Mouse (Mus musculus) Patski (cell line): ENCODE data around the gene Os9. TPM values are rescaled to one million over a fixed set of nuclear protein-coding genes. Genes with fewer than 3 reads are reported as not detected.

Source experiments
- ATAC-seq: fragments of 100-300 bp; one replicate; pipeline ENCODE4 v1.8.0; 2021
- CTCF ChIA-PET: fragments of 350-600 bp; sonication (Branson Sonifier 250); formaldehyde crosslinking; loops from one replicate; lab custom pipeline; 2022; ENCODE audit warnings: inconsistent platforms; lab: Charles Lee
- POLR2A ChIA-PET: fragments of 350-600 bp; sonication (Branson Sonifier 250); formaldehyde crosslinking; loops from one replicate; lab custom pipeline; 2022; ENCODE audit warnings: antibody characterized with exemption, inconsistent platforms; lab: Charles Lee
- DNase-seq: peaks from one replicate; pipeline ENCODE4 v3.0.0-alpha.2; 2011; ENCODE audit warnings: low read depth, low spot score
- H3K27me3 ChIP-seq: fragments of 371-371 bp; one replicate; pipeline ENCODE4 v1.5.1; 2021
- CTCF ChIP-seq: fragments of 100-300 bp; IDR thresholded peaks from one replicate; pipeline ENCODE4 v1.5.1; 2021
- in situ Hi-C: fragments of 300-500 bp; cut with MboI; formaldehyde crosslinking; loops from 3 replicates; pipeline ENCODE4 v1.11.1; 2018; ENCODE audit warnings: low pct_unique_long_range_greater_than_20kb, mixed read lengths
- polyA plus RNA-seq: library from polyadenylated mRNA; unstranded; gene quantifications from one replicate; pipeline ENCODE4 v1.2.3, GENCODE M21; 2021

Gene Os9
- polyA plus RNA-seq, 1 experiment from 2014 or later = 173 TPM

DNA sequence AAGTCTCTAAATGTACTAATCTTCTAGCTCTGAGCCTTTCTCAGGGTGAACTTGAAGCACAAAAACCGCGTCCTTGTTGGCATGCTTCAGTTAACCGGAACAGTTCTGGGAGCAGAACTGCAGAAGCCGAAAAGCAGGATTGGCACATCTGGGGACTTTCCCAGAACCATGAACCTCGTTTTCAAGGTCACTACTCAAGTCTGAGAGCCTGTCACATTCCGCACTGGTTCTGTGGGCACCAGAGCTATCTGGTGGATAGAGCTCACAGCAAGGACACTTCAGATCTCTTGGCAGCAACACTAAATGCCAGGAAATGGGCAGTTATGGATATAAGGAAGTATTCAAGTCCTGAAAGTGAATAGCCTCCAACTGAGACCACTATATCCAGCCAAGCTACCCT lies 26.2 kb upstream of the Os9 start:
- CTCF ChIA-PET = interaction anchor here (1.0 to 3.4 kb wide), 4 partner anchors 13 to 24 kb away, joined by 3 to 13 read pairs (median 6); partner anchors contain the start of gene B4galnt1
- no peak for DNase-seq
- in situ Hi-C loops = no loop called here

DNA sequence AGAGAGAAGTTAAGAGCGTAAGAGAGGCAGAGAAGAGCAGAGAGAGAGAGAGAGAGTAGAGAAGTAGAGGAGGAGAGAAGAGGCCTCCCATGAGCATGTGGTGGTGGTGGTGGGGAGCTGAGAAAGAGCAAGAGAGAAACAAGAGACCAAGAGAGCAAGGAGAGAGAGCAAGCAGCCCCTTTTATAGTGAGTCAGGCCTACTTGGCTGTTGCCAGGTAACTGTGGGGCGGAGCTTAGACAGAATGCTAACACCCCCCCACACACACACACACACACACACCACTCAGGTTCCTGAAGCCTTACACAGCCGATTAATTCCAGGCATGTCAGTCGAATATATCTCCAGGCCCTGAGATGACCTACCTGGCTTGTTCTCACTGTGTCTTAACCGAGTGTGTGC lies 24.4 kb upstream of the Os9 start:
- TF ChIP-seq CTCF = no peak
- DNase-seq = no peak
- no peaks in the 10 kb centered on the region for H3K27me3 ChIP-seq
- CTCF ChIA-PET = interaction anchor here (0.9 to 3.4 kb wide), 5 partner anchors 10 to 22 kb away, joined by 3 to 13 read pairs (median 6); partner anchors contain the start of gene B4galnt1
- POLR2A ChIA-PET = interaction anchor here (0.7 kb wide), 1 partner anchor 82 kb away, joined by 3 read pairs; the partner anchor contains the start of gene Cdk4
- in situ Hi-C loops = no loop called here
- no peak for ATAC-seq

More for the DNA sequence above, 26.2 kb upstream of the Os9 start:
- peak; percentile 35 for ATAC-seq
- no peaks in the 10 kb centered on the region for H3K27me3 ChIP-seq
- no peak for TF ChIP-seq CTCF
- POLR2A ChIA-PET = interaction anchor here (1.1 kb wide), 1 partner anchor 17 kb away, joined by 3 read pairs; no protein-coding TSS in a partner anchor

DNA sequence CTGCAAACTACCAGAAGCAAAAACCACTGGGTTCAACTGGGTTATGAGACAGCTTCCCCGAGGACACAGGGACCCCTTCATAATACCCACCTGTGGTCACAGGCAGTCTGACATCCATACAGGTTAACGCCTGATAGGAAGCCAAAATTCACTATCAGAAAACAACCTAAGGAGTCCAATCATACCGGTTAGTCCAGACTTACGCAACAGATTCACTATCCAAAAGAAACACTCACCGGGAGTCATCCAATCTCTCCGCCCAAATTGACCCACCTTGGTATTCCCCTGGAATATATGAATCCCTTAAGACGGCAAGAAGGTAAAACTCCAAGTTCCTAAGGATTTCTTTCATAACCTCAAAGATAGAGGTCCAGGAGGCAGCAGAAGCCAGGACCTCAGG lies 23.6 kb upstream of the Os9 start:
- in situ Hi-C loops = no loop called here
- ATAC-seq = no peak
- DNase-seq = no peak
- H3K27me3 ChIP-seq = no peaks in the 10 kb centered on the region
- ChIA-PET POLR2A (no interaction called here), CTCF (no interaction called here)
- TF ChIP-seq CTCF = no peak

- ChIA-PET CTCF (interaction anchor here (2.5 kb wide), 1 partner anchor 10 kb away, joined by 8 read pairs; no protein-coding TSS in a partner anchor), POLR2A (no interaction called here)
- no peaks in the 10 kb centered on the region for H3K27me3 ChIP-seq
- TF ChIP-seq CTCF = no peak
- in situ Hi-C loops = no loop called here
- no peak for ATAC-seq
- DNase-seq = no peak
Observed at GRCm38 (mm10) chr10:127143228-127143627, 22.3 kb upstream of the Os9 start.

DNA sequence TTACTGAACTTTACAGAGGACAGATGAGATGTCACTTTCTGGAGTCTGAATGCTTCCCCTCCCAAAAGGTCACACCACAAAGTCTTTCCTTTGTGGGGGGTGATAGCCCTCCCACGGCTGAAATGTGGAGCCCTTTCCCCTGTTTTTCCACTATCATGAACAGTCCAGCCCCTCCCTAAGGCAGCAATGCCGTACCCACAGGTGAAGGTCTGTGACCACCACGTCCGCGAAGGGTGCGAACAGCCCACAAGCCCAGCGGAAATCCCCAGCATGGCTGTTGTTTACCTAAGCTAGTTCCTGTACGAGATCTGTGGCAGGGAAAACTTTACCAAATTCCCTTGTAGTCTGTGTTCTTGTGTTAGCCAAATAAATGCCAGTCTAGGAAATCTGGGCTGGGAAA lies 20.6 kb upstream of the Os9 start:
- no peak for TF ChIP-seq CTCF
- ChIA-PET CTCF (interaction anchor here (1.0 to 2.5 kb wide), 2 partner anchors 8 to 19 kb away, joined by 3 to 8 read pairs; no protein-coding TSS in a partner anchor), POLR2A (interaction anchor here (0.6 kb wide), 1 partner anchor 24 kb away, joined by 3 read pairs; the partner anchor contains the start of gene B4galnt1)
- no peaks in the 10 kb centered on the region for H3K27me3 ChIP-seq
- in situ Hi-C loops = no loop called here
- no peak for ATAC-seq
- no peak for DNase-seq

DNA sequence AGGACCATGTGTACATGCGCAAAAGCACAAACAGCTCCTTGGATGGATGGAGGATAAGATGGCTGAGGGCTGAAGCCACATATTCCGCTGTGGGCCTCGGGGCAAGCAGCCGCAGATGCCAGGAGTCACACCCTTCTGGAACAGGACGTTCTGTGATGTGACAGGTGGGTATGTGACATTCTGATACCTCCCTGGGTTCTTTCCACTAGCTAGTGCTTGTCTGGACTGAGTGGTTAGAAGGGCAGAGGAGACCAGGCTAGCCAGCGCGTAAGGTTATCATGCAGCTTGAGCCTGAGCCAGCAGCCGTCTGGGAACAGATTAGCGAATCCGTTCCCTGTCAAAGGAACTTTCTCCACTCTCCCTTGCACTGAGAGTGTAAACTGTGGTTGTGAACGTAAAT lies 20.0 kb upstream of the Os9 start:
- H3K27me3 ChIP-seq = no peaks in the 10 kb centered on the region
- POLR2A ChIA-PET = interaction anchor here (0.6 kb wide), 1 partner anchor 24 kb away, joined by 3 read pairs; the partner anchor contains the start of gene B4galnt1
- in situ Hi-C loops = no loop called here
- DNase-seq = no peak
- no peak for TF ChIP-seq CTCF
- CTCF ChIA-PET = interaction anchor here (1.0 kb wide), 1 partner anchor 18 kb away, joined by 3 read pairs; no protein-coding TSS in a partner anchor
- ATAC-seq = no peak

- no peak for TF ChIP-seq CTCF
- no peak for ATAC-seq
- DNase-seq = no peak
- POLR2A ChIA-PET = no interaction called here
- CTCF ChIA-PET = no interaction called here
- H3K27me3 ChIP-seq = no peaks in the 10 kb centered on the region
- in situ Hi-C loops = no loop called here
Observed at GRCm38 (mm10) chr10:127138328-127139141, 17.6 kb upstream of the Os9 start.

GRCm38 (mm10) chr10:127137896-127138295 lies 17.0 kb upstream of the Os9 start:
- POLR2A ChIA-PET = no interaction called here
- CTCF ChIA-PET = no interaction called here
- no peak for DNase-seq
- no peak for ATAC-seq
- no peaks in the 10 kb centered on the region for H3K27me3 ChIP-seq
- in situ Hi-C loops = no loop called here
- no peak for TF ChIP-seq CTCF

DNA sequence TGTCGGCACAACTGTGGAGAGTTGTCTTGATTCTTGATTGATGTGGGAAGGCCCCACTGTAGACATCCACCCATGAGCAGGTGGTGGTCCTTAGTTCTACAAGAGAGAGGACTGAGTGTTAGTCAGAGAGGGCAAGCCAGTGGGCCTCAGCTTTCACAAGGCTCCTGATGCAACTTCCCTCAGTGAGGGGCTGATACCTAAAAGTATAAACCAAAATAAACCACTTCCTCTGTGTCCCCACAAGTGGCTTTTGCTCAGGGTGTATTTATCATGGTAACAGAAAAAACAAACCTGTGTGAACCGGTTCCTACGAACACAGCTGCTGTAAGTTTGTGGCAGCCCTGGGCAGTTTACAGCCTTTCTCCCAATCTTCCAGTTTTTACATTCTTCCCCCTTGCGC lies 15.6 kb upstream of the Os9 start:
- CTCF ChIA-PET = no interaction called here
- no peak for DNase-seq
- no peak for ATAC-seq
- no peak for TF ChIP-seq CTCF
- no peaks in the 10 kb centered on the region for H3K27me3 ChIP-seq
- POLR2A ChIA-PET = no interaction called here
- in situ Hi-C loops = no loop called here

DNA sequence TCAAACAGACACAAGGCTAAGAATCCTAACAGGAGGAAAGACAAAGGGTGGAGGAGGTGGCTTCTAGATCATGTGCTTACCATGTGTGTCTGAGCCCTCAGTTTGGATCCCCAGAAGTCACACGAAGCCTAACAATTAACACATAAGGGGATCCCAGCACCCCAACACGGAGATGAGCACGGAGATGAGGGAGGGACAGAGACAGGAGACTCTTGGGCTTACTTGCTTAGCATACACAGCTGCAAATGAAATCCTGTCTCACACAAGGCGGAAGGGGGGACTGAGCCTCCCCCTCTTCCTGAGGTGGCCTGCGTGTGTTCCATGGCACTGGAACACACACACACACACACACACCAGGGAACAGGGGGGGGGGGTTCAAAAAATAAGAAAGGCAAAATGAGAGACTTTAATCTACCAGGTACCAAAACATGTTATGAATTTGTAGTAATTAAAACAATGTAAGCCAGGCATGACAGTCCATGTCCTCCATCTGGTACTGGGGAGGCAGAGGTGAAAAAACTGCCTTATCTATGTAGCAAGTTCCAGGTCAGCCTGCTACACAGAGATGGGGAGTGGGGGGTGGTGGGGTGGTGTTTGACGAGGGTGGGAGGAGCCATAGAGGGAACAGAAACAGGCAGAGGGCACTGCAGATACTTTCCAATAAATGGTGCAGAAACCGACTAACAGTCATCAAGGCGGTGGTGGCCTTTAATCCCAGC lies 14.3 kb upstream of the Os9 start:
- TF ChIP-seq CTCF = no peak
- POLR2A ChIA-PET = no interaction called here
- CTCF ChIA-PET = interaction anchor here (1.6 to 4.7 kb wide), 6 partner anchors 11 to 93 kb away, joined by 4 to 24 read pairs (median 8); no protein-coding TSS in a partner anchor
- ATAC-seq (no peak), DNase-seq (no peak)
- in situ Hi-C loops = no loop called here
- H3K27me3 ChIP-seq = no peaks in the 10 kb centered on the region
